Mouse (Mus musculus): Measurements from ENCODE around the gene Olfr1293-ps.

- TF ChIP-seq CTCF (IDR thresholded peaks at IDR 0.05; ENCODE audit: borderline replicate concordance, insufficient read depth, low read depth, low read length) = no peak
- TF ChIP-seq POLR2A (IDR thresholded peaks at IDR 0.05; ENCODE audit: borderline replicate concordance, insufficient read depth, low read length) = no peak
Observed at GRCm38 (mm10) chr2:111517451-111517850, 7.6 kb upstream of the Olfr1293-ps start.
